Mouse (Mus musculus) lung, postnatal 14 days (tissue): ENCODE measurements at regions not wholly inside any gene's neighbourhood (a gene's known extent, or its start where the extent isn't known, plus 50 kb on each side); places are given as distances from the start of the nearest gene placed in this dataset.

Experiments
- DNase-seq: peaks from one replicate; pipeline ENCODE4 v3.0.0; 2021

DNA sequence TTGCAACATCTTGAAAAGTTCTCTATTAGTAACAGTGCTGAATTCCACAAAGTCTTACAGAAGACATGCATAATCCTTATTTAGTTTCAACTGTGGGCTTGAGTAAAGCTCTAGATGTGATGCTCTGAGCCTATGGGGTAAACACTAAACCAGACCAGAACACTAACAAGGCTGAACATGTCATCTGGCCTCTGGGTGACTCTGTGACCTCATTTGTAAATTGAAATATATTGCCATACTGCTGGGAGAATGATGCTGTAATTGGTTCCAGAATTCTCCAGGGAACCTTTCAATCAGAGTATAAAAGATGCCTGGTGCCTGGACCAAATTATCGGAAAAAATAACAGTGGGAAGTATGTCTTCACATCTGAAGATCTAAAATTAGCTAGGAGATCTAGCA is 309.9 kb upstream of the Megf9 start:
- DNase-seq = no peak

DNA sequence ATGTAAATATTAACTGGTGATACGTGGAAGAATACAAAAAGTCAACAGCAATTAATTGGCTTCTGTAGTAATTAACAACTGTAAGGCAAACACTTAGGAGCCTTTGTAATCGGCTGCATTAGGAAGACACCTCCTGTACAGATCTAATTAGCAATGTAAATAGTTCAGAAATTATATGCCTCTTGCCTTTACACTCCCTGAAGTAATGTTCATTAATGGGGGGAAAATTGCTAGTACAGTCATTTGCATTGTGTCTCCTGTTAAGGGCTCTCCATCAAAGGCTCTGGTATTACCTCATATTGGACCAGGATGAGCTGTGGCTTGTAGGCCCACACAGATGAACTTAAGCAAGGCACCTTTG is 276.1 kb upstream of the Megf9 start:
- DNase-seq = no peak

DNA sequence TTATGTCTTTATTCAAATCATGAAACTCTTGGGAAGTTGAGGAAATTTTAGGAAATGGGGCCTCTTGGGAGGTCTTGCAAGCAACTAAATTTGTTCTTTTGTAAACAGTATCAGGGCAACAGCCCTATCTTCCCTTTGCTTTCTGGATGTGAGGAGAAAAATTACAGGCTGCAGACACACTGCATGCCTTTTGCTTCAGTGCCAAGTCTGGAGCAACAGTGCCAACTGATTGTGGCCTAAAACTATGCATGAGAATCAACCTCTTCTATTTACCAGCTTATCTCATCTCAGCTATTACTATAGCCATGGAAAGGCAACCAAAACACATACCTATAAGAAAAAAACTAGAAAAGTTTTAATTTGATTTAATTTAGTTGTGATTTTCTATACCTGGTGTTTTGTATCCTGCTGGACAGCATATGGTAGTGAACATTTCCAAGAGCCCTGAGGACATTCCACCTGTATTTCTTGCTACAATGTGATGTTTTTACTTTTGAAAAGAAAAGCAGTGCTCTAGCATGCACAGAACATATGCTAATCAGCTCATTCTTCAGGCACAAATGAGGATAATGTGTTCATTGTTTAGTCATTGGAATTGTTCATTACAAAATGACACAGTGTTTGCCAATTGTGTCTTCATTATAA is 275.6 kb upstream of the Megf9 start:
- DNase-seq = no peak

DNA sequence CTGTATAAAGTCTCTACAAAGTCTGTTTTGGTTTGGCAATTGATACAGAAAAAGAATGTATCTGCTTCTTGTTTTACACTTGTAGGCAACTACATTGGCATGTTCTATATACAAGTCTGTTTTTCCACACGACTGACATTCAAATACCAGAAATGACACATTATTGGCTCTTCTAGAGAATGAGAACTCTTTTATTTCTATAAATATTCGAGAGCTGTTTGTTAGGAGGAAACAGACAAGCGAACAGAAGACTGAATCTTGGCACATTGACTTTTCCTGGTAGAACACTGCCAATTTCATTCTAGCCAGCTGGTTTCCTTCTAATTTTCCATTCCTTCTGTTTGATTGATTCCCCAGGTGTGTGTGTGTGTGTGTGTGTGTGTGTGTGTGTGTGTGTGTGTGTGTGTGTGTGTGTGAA is 270.1 kb upstream of the Megf9 start:
- DNase-seq = no peak

DNA sequence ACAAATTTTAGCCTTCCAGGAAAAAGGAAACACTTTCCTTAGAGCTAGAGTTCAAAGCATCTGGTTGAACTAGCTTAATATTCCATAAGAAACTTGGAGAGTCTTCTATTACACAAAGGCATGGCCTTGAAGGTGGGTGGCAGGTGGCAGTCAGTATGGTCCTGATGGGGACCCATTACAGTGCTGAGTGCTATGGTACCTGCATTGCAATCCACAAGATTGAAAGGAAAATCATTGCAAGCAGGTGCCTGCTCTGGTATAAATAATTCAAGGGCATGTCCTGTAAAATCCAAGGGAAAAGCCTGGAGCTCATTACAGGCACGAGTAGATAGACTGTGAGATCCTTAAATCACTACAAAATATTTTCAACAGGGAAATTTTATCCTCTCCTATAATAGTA is 263.7 kb upstream of the Megf9 start:
- DNase-seq = no peak

DNA sequence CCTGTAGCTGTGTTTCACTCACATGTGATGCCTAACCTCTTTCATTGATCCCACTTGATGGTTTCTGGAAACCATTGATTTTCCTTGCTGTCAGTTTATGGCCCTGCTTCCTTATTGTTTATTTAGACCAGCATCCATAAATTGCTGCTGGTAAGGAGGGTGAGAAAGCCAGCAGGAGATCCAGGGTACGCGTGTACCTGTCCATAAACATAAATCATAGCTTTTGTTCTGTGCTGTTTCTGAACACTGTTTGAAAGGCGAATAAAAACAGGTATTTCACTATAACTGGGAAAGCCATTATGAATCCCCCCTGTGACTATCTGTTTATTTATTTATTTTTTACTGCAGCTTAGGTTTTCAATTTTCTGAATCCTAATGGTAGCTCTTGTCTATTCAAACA is 263.1 kb upstream of the Megf9 start:
- no peak for DNase-seq

DNA sequence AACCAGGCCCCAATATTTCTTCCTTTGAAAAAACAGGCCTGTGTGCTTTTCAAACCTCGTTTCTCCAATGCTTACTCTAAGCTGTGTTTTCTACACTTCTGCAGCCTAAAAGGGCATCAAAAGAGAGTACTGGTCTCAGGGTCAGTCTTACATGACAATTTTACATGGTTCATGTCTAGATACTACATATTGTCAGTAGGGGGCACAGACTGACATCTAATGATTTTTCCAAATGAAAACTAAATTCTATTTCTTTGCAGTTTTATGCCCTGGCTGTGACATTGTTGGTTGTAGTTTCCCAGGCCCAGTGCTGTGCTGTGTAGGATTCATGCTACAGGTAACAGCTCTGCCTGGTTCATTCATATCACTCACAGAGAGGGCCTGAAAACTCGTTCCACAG is 248.7 kb upstream of the Megf9 start:
- DNase-seq = no peak

DNA sequence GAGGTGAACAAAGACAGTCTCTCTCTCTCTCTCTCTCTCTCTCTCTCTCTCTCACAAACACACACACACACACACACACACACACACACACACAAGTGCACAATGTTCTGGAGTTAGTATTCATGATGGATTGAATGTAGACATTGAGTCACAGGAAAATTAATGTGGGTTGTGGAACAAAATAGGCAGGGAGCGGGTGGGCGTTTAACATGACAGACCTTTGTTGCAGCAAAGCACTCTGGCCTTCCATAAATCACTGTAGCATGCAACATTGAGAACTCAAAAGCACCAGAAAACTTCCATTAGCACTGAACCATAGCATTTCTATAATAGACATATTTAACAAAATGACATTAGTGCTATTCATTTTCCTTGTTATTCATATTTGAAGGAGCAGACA is 246.8 kb upstream of the Megf9 start:
- no peak for DNase-seq

DNA sequence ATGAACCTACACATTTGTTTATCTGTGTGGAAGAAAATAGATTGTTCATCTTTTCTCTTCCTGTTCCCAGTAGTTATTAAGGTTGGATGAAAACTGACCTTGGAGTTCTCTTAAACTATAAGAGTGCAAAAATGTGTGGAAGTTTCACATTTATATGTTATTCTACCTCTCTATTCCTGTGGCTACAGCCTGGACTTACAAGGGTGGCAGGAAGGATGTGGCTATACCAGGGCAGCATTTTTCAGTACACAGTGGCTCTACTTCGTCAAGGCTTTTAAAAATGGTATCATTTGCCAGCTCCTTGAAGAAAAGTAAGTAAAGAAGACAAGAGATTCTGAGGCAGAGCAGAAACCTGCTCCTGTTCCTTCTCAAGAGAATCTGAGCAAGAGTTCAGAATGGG is 241.5 kb upstream of the Megf9 start:
- DNase-seq = no peak

DNA sequence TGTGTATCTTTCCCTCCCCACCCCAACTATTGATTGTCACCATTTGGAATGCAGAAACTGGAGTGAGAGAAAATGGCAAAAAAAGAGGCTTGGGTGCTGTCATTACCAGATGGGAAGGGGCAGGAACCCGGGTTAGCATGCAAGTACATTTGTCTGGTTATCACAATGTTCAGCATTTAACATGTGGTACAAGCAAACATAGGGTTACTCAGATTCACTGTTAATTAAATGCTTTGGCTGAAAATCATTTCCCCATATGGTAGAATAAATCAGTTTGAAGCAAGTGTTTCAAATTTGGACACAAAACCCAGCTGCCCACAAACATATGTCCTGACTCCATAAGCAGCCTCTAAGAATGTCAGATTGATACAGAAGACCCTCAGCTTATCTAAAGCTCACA is 208.6 kb upstream of the Megf9 start:
- no peak for DNase-seq

DNA sequence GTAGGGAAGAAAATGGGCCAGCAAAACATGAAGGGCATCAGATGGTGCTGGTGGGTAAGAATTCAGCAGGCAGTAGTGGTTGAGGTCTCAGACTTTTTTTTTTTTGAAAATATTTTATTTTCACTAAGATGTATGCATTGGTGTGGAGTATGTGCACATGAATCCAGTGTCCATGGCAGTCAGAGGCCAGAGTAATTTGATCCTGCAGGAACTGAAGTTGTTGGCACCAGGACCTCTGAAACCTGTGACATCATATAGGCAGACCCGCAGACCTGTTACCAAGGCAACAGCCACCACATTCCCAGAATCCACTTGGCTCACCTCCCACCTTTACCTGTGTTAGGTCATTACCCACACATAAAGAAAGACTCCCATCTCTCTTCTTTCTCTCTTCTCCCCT is 207.2 kb upstream of the Megf9 start:
- no peak for DNase-seq

DNA sequence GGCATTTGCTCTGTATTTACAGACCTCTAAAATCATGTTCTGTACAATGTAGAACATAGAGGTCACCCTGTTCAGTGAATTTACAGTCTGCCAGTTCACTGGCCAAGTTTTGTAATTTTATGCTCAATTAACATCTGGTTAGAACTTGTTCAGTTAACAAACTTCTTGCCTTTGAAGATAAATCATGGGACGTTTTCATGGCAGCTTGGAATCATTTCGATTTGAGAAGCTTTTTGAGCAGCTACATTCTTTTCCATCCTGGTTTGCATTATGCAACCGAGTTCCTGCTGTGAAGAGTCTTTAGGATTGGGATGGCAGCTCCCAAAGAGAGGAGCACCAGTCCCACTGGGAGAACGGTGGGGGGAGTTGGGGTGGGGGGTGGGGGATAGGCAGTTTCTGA is 206.3 kb upstream of the Megf9 start:
- DNase-seq = no peak

DNA sequence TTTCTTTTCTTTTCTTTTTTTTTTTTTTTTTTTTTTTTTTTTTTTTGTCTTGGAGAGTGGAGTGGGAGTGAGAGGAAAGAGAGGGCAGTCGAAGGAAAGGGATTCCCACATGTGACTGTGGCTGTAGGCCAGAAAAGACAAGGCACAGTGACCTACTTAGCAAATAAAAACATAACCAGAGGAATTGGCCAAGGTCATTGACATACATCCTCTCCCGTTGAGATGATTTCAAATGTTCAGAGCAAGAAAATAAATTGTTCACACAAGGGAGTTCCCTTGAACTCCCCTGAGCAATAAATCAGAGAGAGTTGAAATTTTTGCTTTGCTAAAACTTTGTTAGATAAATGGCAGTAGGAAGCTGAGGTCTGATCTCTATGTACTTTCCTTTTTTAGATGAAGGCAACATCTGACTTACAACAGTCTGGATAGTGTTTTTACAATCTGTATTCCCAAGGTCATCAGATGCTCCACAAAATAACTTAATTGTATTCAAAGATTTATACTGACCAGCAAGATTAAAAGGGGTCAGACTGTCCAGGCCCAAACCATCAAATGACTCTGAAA is 174.4 kb upstream of the Megf9 start:
- no peak for DNase-seq

DNA sequence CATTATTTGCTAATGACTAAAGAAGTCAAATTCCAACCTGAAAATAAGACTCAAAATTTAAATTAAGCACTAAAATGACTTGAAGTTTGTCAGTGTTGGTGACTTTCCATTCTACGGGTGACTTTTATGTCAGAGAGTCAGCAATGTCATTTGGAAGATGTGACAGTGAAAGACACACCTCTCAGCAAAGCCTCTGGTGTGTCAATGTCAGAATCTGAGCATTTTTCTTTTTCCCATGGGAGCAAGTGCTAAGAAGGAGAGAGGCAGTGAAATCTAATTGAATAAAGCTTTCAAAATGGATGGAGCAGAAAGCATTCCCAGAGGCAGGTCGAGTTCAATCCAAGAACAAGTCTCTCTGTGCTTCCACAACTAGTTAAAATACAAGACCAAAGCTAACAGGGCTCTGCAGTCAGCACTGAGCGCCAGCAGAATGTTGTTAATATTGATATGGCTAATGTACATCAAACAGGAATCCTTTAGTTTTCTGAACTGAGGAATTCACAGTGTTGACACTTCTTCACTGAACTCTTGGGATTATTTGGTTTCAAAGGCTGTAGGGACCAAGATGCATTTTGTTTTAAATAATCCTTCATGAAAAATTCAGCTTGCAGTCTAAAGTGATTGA is 170.4 kb upstream of the Megf9 start:
- no peak for DNase-seq

DNA sequence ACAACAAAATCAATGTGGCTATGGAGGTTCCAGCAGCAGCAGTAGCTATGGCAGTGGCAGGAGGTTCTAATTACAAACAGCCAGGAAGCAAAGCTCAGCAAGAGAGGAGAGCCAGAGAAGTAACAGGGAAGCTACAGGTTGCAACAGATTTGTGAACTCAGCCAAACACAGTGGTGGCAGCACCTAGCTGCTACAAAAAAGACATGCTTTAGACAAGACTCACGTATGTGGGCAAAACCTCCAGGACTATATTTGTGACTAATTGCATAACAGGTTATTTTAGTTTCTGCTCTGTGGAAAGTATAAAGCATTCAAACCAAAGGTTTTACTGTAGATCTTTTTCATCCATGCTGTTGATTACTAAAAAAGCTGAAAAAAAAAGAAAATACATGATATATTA is 166.1 kb upstream of the Megf9 start:
- DNase-seq = no peak

DNA sequence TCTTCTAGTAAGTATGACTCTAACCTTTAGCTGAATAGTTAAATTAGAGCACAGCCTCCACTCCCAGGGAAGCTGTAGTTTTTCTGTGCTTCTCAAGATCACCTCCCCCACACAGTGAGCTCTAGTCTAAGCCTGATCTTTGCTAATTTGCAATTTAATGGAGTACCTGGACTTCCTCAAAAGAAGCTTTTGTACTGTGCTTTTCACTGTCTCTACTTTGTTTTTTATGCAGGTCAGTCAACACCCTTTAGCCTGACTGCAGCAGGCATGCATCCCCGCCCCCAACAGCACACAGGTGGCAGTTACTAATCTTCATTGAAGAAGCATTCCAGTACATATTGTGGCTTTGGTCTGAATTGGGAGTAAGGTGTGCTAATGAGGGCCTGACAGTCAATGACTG is 129.4 kb upstream of the Megf9 start:
- DNase-seq = no peak

DNA sequence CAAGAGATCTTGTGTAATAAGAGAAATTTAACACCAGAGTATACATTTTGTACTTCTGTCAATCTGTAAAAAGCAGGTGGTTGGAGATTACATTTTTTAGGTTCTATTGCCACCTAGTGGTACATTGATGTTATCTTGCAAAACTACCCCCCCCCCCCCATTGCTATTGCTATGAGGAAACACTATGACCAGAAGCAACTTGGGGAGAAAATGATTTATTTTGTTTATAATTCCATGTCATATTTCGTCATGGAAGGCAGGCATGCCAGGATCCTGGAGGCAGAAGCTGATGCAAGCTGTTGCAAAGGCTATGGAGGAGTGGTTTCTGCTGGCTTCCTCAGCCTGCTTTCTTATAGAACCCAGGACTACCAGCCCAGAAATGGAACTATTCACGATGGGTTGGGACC is 86.6 kb upstream of the Megf9 start:
- peak; percentile 37 for DNase-seq

DNA sequence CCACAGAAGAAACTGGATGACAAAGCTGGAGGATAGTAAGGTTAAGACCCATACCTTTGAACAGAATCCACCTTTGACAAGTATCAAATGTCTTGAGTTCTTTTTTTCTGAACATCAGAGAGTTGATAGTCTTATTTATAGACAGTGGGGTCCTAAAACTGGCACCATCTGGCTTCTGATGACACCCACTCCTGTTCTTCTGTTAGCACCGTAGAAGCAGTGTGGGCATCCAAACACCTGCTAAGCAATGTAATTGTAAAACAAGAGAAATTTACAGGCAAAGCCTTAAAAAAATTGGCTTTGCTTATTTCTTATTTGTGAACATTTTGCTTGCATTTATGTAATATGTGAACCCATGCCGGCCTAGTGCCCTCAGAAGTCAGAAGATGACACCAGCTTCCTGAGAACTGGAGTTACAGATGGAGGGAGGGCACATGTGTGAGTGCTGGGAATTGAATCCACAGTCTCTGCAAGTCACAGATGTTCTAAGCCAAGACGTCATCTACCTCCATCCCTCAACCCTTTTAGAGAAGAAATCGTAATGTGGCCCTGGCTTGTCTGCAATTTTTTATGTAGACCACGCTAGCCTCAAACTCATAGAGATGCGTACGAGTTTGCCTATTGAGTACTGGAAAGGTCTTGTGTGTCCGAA is 85.0 kb upstream of the Megf9 start:
- DNase-seq = no peak

DNA sequence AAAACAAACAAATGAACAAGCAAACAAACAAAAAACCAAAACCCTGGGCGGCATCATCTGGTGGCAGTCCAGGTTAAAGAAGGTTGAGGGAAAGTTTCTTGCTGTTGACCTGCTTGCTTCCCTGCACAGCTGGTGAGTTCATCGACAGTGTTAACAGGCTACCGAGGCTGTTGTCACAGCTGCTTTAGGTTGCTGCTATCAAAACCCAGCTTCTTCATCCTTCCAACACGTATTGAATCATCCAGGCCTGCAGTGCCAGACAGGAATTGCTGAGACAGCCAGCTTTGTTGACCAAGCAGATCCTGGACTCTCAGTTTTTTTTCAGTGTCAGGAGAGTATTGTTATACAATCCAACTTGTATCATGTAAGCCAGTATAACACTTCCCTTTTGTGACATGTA is 81.0 kb upstream of the Megf9 start:
- DNase-seq = no peak

DNA sequence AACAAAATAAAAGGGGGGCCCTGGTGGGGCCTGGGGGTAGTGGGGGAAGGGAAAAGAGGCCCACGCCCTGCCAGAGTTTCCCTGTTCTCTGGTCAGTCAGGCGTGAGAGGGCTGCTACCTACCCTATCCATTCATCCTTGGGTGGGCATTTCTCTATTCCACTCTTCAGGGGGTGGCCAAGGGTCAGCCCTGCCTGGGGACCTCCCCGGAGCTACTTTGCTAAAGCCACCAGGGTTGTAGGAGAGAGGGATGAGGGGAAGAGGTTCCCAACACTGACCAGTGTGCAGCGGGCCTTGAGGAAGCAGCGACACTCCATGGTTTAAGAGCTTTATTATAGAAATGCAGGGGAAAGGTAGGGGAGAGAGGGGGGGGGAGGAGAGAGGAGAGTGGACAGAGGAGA is 79.6 kb upstream of the Megf9 start:
- DNase-seq = no peak

DNA sequence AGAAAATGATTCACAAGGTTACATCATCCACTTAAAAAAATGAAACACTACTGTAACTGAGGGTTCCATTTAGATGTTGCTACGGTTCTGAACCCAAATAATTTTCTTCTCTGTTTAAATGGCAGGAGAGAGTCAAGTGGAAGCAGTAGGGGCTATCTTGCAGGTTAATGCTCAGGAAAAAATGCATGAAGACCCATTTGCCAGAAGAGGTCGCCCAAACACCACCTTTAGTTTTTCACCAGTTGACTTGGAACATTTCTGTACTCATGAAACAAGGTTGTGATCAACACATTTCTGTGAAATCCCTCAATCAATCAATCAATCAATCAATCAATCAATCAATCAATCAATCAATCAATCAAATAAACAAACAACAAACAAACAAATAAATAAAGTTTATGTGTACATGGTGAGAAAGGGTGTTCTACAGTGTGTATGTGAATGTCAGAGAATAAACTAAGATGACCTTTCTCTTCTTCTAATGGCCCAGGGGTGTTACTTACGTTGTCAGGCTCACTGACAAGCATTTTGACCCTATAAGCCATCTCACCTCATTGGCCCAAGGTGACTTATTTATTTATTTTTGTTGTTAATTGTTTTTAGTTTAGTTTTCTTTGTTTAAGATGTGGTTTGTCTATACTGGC is 68.5 kb upstream of the Megf9 start:
- DNase-seq = peak; percentile 23

DNA sequence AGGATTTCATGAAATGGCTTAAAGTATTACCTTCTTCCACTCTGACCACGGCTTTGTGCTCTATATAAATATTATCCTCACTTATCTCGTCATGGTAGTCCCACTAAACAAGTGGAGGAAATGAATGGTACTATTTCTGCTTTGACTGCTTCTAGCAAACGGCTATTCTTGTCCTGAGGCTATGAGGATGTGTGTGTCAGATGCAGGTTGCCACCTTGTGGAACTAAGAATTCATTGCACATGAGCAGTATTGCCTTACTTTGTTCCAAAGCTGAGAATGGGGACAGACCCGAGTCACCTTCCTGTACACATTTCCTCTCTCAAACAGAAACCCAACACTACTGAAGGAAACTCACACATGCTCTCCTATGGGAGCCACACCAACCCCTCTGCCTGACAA is 66.5 kb upstream of the Megf9 start:
- DNase-seq = peak; percentile 6
